Mouse (Mus musculus) spleen, embryonic (tissue): Measurements from ENCODE around the gene Ethe1.

Experiments used
- CTCF ChIA-PET: fragments of 350-600 bp; sonication (Branson Sonifier 250); formaldehyde crosslinking; loops from one replicate; lab custom pipeline; 2022; lab: Charles Lee

Ethe1 gene

DNA sequence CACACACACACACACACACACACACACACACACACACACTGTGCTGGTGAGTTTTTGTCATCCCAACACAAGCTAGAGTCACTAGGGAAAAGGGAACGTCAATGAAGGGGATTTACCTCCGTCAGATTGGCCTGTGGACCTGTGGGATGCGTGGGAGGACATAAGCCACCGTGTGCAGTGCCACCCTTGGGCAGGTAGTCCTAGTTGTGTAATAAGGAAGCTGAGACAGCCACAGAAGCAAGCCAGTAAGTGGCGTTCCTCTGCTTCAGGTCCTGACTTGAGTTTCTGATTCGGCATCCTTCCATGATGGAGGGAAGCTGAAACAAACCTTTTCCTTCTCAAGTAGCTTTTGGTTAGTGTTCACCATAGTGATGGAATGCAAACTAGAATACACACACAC lies 57.1 kb downstream of the Ethe1 start:
- CTCF ChIA-PET: interaction anchor here (0.6 kb wide), 1 partner anchor 190 kb away, joined by 3 read pairs; no protein-coding TSS in a partner anchor

DNA sequence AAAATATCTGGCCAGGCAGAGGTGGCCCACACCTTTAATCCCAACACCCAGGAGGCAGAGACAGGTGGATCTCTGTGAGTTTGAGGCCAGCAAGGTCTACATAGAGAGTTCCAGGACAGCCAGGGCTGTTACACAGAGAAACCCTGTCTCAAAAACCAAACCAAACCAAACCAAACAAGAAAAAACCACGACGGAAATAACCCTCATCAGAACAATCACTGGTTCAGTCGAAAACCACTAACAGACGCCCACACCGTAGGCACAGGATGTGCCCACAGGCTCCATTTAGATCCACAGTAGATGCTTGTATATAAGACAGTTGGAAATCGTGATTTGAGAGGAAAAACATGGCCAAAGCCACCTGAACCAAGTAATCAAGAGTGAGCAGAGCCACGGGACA lies 57.7 kb downstream of the Ethe1 start:
- CTCF ChIA-PET: no interaction called here

DNA sequence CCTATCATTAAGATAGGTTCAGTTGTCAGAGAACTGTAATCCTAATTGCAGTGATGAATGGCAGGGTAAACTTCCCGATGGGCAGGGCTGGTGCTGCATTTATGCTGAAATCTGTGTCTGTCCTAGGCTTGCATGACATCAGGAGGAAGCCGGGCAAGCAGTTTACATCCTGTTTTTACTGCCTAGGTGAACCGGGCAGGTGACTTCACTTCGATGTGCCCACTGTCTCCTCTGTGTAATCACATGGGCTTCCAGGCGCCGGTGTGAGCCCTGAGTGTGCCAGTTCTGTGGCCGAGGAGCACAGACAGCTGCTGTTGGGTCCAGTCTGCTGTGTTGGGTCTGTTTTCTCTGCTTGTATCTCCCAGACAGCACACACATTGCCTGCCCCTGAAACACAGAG lies 59.1 kb downstream of the Ethe1 start:
- CTCF ChIA-PET: interaction anchor here (1.1 kb wide), 1 partner anchor 16 kb away, joined by 3 read pairs; no protein-coding TSS in a partner anchor

DNA sequence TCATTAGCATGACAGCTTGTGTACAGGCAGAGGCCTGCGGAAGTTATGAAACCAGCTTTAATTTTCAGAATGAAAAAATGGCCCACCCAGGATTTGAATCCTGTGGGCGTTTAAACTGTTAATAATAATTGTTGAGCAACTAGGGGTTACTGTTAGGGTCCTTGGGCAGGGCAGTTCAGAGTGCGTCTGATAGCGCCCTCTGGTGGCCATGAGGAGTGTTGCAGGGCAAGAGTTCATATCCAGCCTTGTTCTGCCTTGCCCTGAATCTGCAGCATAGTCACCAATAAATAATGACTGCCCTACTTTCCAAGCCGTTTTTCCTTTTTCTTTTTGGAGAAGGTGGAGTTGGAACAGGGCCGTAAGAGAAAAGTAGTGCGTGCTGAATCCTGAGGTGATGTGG lies 66.3 kb downstream of the Ethe1 start:
- CTCF ChIA-PET: interaction anchor here (0.5 to 2.6 kb wide), 3 partner anchors 49 to 54 kb away, joined by 3 to 9 read pairs (median 5); no protein-coding TSS in a partner anchor
